In genomic region chr4:155109471-155109870, GRCm38 (mm10) we compare ENCODE assay signal across 28 mouse cellular contexts. TPM values are rescaled to one million over a fixed set of nuclear protein-coding genes. Genes with fewer than 3 reads are reported as not detected.
DNase-seq lines count a peak whose midpoint lies in the region; ATAC-seq and TF ChIP-seq lines count a peak whose summit lies in the region.
"Had no signal": no experiment of that assay in that cellular context is flagged by ENCODE, and none has a peak within 500 bp of the region (broad histone marks: within the 10 kb centered on the region; RNA-seq: fewer than 3 reads in every experiment).

No protein-coding gene starts in this region.

- H3K4me2 ChIP-seq in heart, embryonic 16.5 days (ENCODE audit: low read depth, low read length), result no peak overlapping the region
- no peak overlapping the region for H3K4me2 ChIP-seq in heart, embryonic 11.5 days
- no peak overlapping the region for H3K4me2 ChIP-seq in lung, embryonic 14.5 days
- H3K4me2 ChIP-seq in lung, postnatal 0 days (replicated peaks; ENCODE audit: low read depth, low read length), result no peak overlapping the region
- H3K4me2 ChIP-seq in limb, embryonic 13.5 days (replicated peaks), result peak overlapping the region; percentile 32
- no peak overlapping the region for H3K4me2 ChIP-seq in hindbrain, embryonic 11.5 days (replicated peaks; ENCODE audit: low read depth, low read length)
- no peak overlapping the region for H3K4me2 ChIP-seq in neural tube, embryonic 15.5 days
- H3K4me2 ChIP-seq: forebrain, embryonic 15.5 days; heart, embryonic 15.5 days; hindbrain, embryonic 14.5 days; liver, embryonic 15.5 days had no signal

- no peak for ATAC-seq in heart, embryonic 16.5 days (replicated peaks; ENCODE audit: extremely low read depth, insufficient read depth, low FRiP score)
- no peak for ATAC-seq in heart, embryonic 11.5 days (replicated peaks; ENCODE audit: insufficient number of reproducible peaks, low FRiP score, low TSS enrichment)
- ATAC-seq in lung, embryonic 14.5 days (ENCODE audit: insufficient read depth), result no peak
- ATAC-seq in lung, postnatal 0 days, result no peak
- no peak; the same call in 1 of the 2 replicates for ATAC-seq in limb, embryonic 13.5 days (ENCODE audit: low FRiP score, low read depth)
- no peak for ATAC-seq in hindbrain, embryonic 11.5 days (ENCODE audit: low FRiP score)
- no peak for ATAC-seq in neural tube, embryonic 15.5 days (ENCODE audit: low FRiP score)
- ATAC-seq: CD4-positive, CD25-positive, alpha-beta regulatory T cell, adult 4 months; forebrain, embryonic 15.5 days had no signal

- 60% methylated on average over 5 of the region's 5 CpGs for WGBS in heart, embryonic 16.5 days
- 78% methylated on average over 5 of the region's 5 CpGs for WGBS in heart, embryonic 11.5 days (ENCODE audit: insufficient replicate concordance)
- WGBS in lung, embryonic 14.5 days, result 41% methylated on average over 5 of the region's 5 CpGs
- WGBS in lung, postnatal 0 days, result 39% methylated on average over 5 of the region's 5 CpGs
- 28% methylated on average over 5 of the region's 5 CpGs for WGBS in limb, embryonic 13.5 days
- WGBS in hindbrain, embryonic 11.5 days, result 94% methylated on average over 5 of the region's 5 CpGs
- WGBS in neural tube, embryonic 15.5 days, result 66% methylated on average over 5 of the region's 5 CpGs

- no peaks in the 10 kb centered on the region for H3K9me3 ChIP-seq in heart, embryonic 16.5 days (replicated peaks; ENCODE audit: control insufficient read depth, low read length)
- H3K9me3 ChIP-seq in heart, embryonic 11.5 days (replicated peaks; ENCODE audit: control insufficient read depth, low read length), result no peaks in the 10 kb centered on the region
- H3K9me3 ChIP-seq in lung, embryonic 14.5 days (ENCODE audit: low read depth, low read length), result no peaks in the 10 kb centered on the region
- no peaks in the 10 kb centered on the region for H3K9me3 ChIP-seq in lung, postnatal 0 days (ENCODE audit: low read length)
- no peaks in the 10 kb centered on the region for H3K9me3 ChIP-seq in limb, embryonic 13.5 days
- no peaks in the 10 kb centered on the region for H3K9me3 ChIP-seq in hindbrain, embryonic 11.5 days (ENCODE audit: control insufficient read depth, low read length)
- no peaks in the 10 kb centered on the region for H3K9me3 ChIP-seq in neural tube, embryonic 15.5 days (replicated peaks)
- H3K9me3 ChIP-seq: forebrain, embryonic 15.5 days; heart, embryonic 15.5 days; liver, embryonic 15.5 days had no signal

- no peak for TF ChIP-seq EP300 in lung, postnatal 0 days (IDR thresholded peaks at IDR 0.05)

- no peaks in the 10 kb centered on the region for H3K27me3 ChIP-seq in heart, embryonic 16.5 days (ENCODE audit: control insufficient read depth, insufficient read depth, low read length)
- no peaks in the 10 kb centered on the region for H3K27me3 ChIP-seq in heart, embryonic 11.5 days (ENCODE audit: control insufficient read depth, insufficient read depth, low read length)
- no peaks in the 10 kb centered on the region for H3K27me3 ChIP-seq in lung, embryonic 14.5 days (ENCODE audit: insufficient read depth, low read length)
- H3K27me3 ChIP-seq in lung, postnatal 0 days (replicated peaks; ENCODE audit: insufficient read depth, low read length), result no peaks in the 10 kb centered on the region
- no peaks in the 10 kb centered on the region for H3K27me3 ChIP-seq in limb, embryonic 13.5 days
- no peaks in the 10 kb centered on the region for H3K27me3 ChIP-seq in hindbrain, embryonic 11.5 days (ENCODE audit: control insufficient read depth, insufficient read depth, low read length)
- no peaks in the 10 kb centered on the region for H3K27me3 ChIP-seq in neural tube, embryonic 15.5 days (replicated peaks)
- H3K27me3 ChIP-seq: forebrain, embryonic 15.5 days; heart, embryonic 15.5 days; liver, embryonic 15.5 days had no signal

- no peak overlapping the region for H3K9ac ChIP-seq in heart, embryonic 16.5 days (ENCODE audit: low read length)
- no peak overlapping the region; the same call in 1 of the 2 replicates for H3K9ac ChIP-seq in heart, embryonic 11.5 days (ENCODE audit: low read depth, low read length)
- H3K9ac ChIP-seq in lung, embryonic 14.5 days, result no peak overlapping the region
- no peak overlapping the region for H3K9ac ChIP-seq in lung, postnatal 0 days (replicated peaks; ENCODE audit: low read depth)
- peak overlapping the region; percentile 51 for H3K9ac ChIP-seq in limb, embryonic 13.5 days
- H3K9ac ChIP-seq in hindbrain, embryonic 11.5 days (ENCODE audit: low read depth, low read length), result no peak overlapping the region
- H3K9ac ChIP-seq in neural tube, embryonic 15.5 days (replicated peaks), result no peak overlapping the region
- H3K9ac ChIP-seq: forebrain, embryonic 15.5 days; heart, embryonic 15.5 days; hindbrain, embryonic 14.5 days; liver, embryonic 15.5 days had no signal

- no peaks in the 10 kb centered on the region for H3K36me3 ChIP-seq in heart, embryonic 16.5 days (ENCODE audit: control insufficient read depth, insufficient read depth)
- no peaks in the 10 kb centered on the region for H3K36me3 ChIP-seq in heart, embryonic 11.5 days (ENCODE audit: control insufficient read depth, insufficient read depth, low read length)
- no peaks in the 10 kb centered on the region for H3K36me3 ChIP-seq in lung, embryonic 14.5 days (ENCODE audit: insufficient read depth)
- H3K36me3 ChIP-seq in lung, postnatal 0 days (ENCODE audit: insufficient read depth, low read length), result no peaks in the 10 kb centered on the region
- H3K36me3 ChIP-seq in limb, embryonic 13.5 days, result no peaks in the 10 kb centered on the region
- no peaks in the 10 kb centered on the region for H3K36me3 ChIP-seq in hindbrain, embryonic 11.5 days (ENCODE audit: control insufficient read depth, insufficient read depth, low read length)
- no peaks in the 10 kb centered on the region for H3K36me3 ChIP-seq in neural tube, embryonic 15.5 days
- H3K36me3 ChIP-seq: forebrain, embryonic 15.5 days; heart, embryonic 15.5 days; liver, embryonic 15.5 days had no signal

- H3K27ac ChIP-seq in heart, embryonic 16.5 days (ENCODE audit: low read length), result 0 out of 2 replicates have a peak overlapping the region, but pooled peaks have one; percentile 8
- no peak overlapping the region for H3K27ac ChIP-seq in heart, embryonic 11.5 days (ENCODE audit: low read depth, low read length)
- H3K27ac ChIP-seq in lung, embryonic 14.5 days (ENCODE audit: low read depth), result peak overlapping the region; percentile 54; the same call in 1 of the 2 replicates
- no peak overlapping the region for H3K27ac ChIP-seq in lung, postnatal 0 days (ENCODE audit: low read length)
- peak overlapping the region; percentile 51 for H3K27ac ChIP-seq in embryonic fibroblast, embryonic 13.5 days (ENCODE audit: insufficient read depth, low read length)
- H3K27ac ChIP-seq in limb, embryonic 13.5 days, result peak overlapping the region; percentile 74
- H3K27ac ChIP-seq in hindbrain, embryonic 11.5 days (ENCODE audit: low read depth, low read length), result no peak overlapping the region
- no peak overlapping the region for H3K27ac ChIP-seq in neural tube, embryonic 15.5 days (replicated peaks)
- H3K27ac ChIP-seq: forebrain, embryonic 15.5 days; heart, adult 2 months; heart, embryonic 15.5 days; hindbrain, embryonic 14.5 days; layer of hippocampus, adult 2 months; left cerebral cortex, adult 2 months; liver, embryonic 15.5 days; macrophage had no signal

- no peak for TF ChIP-seq CTCF in lung, embryonic 14.5 days (IDR thresholded peaks at IDR 0.05; ENCODE audit: low read depth)
- TF ChIP-seq CTCF in lung, postnatal 0 days (IDR thresholded peaks at IDR 0.05), result no peak
- no peak for TF ChIP-seq CTCF in embryonic fibroblast, embryonic 13.5 days (IDR thresholded peaks at IDR 0.05; ENCODE audit: borderline replicate concordance, insufficient read depth, low read length)

- peaks cover 10% of the 10 kb centered on the region for H3K4me1 ChIP-seq in heart, embryonic 16.5 days (ENCODE audit: control insufficient read depth, insufficient read depth, low read length)
- H3K4me1 ChIP-seq in heart, embryonic 11.5 days (ENCODE audit: control insufficient read depth, insufficient read depth, low read length), result no peaks in the 10 kb centered on the region
- H3K4me1 ChIP-seq in lung, embryonic 14.5 days (ENCODE audit: insufficient read depth), result no peaks in the 10 kb centered on the region
- H3K4me1 ChIP-seq in lung, postnatal 0 days (ENCODE audit: insufficient read depth, low read depth, low read length), result no peaks in the 10 kb centered on the region
- H3K4me1 ChIP-seq in embryonic fibroblast, embryonic 13.5 days (ENCODE audit: control insufficient read depth, insufficient read depth, low read length), result peaks cover 12% of the 10 kb centered on the region
- H3K4me1 ChIP-seq in limb, embryonic 13.5 days, result peaks cover 40% of the 10 kb centered on the region
- no peaks in the 10 kb centered on the region for H3K4me1 ChIP-seq in hindbrain, embryonic 11.5 days (replicated peaks; ENCODE audit: control insufficient read depth, insufficient read depth, low read length)
- peaks cover 3% of the 10 kb centered on the region; the same call in 1 of the 2 replicates for H3K4me1 ChIP-seq in neural tube, embryonic 15.5 days
- H3K4me1 ChIP-seq: forebrain, embryonic 15.5 days had no signal

- no peak overlapping the region for H3K4me3 ChIP-seq in heart, embryonic 16.5 days (ENCODE audit: low read length)
- H3K4me3 ChIP-seq in heart, embryonic 11.5 days (ENCODE audit: low read depth, low read length), result no peak overlapping the region
- H3K4me3 ChIP-seq in lung, embryonic 14.5 days (ENCODE audit: low read depth, low read length), result no peak overlapping the region
- no peak overlapping the region for H3K4me3 ChIP-seq in lung, postnatal 0 days (ENCODE audit: low read depth, low read length)
- H3K4me3 ChIP-seq in embryonic fibroblast, embryonic 13.5 days (ENCODE audit: insufficient read depth, low read length), result no peak overlapping the region
- H3K4me3 ChIP-seq in limb, embryonic 13.5 days, result no peak overlapping the region
- no peak overlapping the region for H3K4me3 ChIP-seq in hindbrain, embryonic 11.5 days (ENCODE audit: low read depth, low read length)
- no peak overlapping the region for H3K4me3 ChIP-seq in neural tube, embryonic 15.5 days (replicated peaks)
- H3K4me3 ChIP-seq: forebrain, embryonic 15.5 days; heart, adult 2 months; heart, embryonic 15.5 days; layer of hippocampus, adult 2 months; left cerebral cortex, adult 2 months; liver, embryonic 15.5 days had no signal

- no peak for DNase-seq in lung, embryonic 14.5 days
- no peak for DNase-seq in lung, postnatal 0 days (ENCODE audit: low spot score)
- no peak for DNase-seq in hindbrain, embryonic 11.5 days (ENCODE audit: low spot score)
- DNase-seq: adrenal gland, adult 2 months; adrenal gland, postnatal 36 days; cerebellum, adult 18-20 months; cerebellum, postnatal 14 days; heart, adult 2 months; heart, postnatal 36 days; kidney, adult 2 months; kidney, postnatal 36 days; lung, postnatal 10 days; midbrain, embryonic 14.5 days; right cerebral cortex, adult 18-20 months; spleen, adult 18-20 months had no signal

- no peak for TF ChIP-seq POLR2A in embryonic fibroblast, embryonic 13.5 days (IDR thresholded peaks at IDR 0.05; ENCODE audit: low read depth, low read length)

RNA-seq across cellular contexts. Expression of gene Morn1, which starts 23.1 kb away (rescaled TPM):
- 1.8 and 3.0 TPM in 2 replicates for polyA plus RNA-seq in heart, embryonic 16.5 days (2015; fragmentation: Nextera tagmentation; extraction: Ambion mirVana)
- 2.5 and 2.9 TPM in 2 replicates for polyA plus RNA-seq in heart, embryonic 11.5 days (2014; fragmentation: Nextera tagmentation; extraction: Ambion mirVana)
- polyA plus RNA-seq in lung, embryonic 14.5 days (2014; fragmentation: Nextera tagmentation; extraction: Ambion mirVana), result 5.2 TPM in 2 replicates
- 6.2 and 9.4 TPM in 2 replicates for polyA plus RNA-seq in lung, postnatal 0 days (2015; fragmentation: Nextera tagmentation; extraction: Ambion mirVana)
- polyA plus RNA-seq in embryonic fibroblast, embryonic 13.5 days (2011; ENCODE audit: insufficient read length, low read depth, missing spikeins), result 3.9 and 5.0 TPM in 2 replicates
- 4.9 and 7.5 TPM in 2 replicates for polyA plus RNA-seq in limb, embryonic 13.5 days (2015; fragmentation: Nextera tagmentation; extraction: Ambion mirVana)
- 3.3 and 4.2 TPM in 2 replicates for polyA plus RNA-seq in hindbrain, embryonic 11.5 days (2014; fragmentation: Nextera tagmentation; extraction: Ambion mirVana)
- 6.4 and 6.7 TPM in 2 replicates for polyA plus RNA-seq in neural tube, embryonic 15.5 days (2015; fragmentation: Nextera tagmentation; extraction: Ambion mirVana)

RNA-seq across cellular contexts. Expression of gene Rer1, which starts 23.3 kb away (rescaled TPM):
- 116 and 138 TPM in 2 replicates for polyA plus RNA-seq in heart, embryonic 16.5 days (2015; fragmentation: Nextera tagmentation; extraction: Ambion mirVana)
- polyA plus RNA-seq in heart, embryonic 11.5 days (2014; fragmentation: Nextera tagmentation; extraction: Ambion mirVana), result 148 TPM in 2 replicates
- polyA plus RNA-seq in lung, embryonic 14.5 days (2014; fragmentation: Nextera tagmentation; extraction: Ambion mirVana), result 160 and 177 TPM in 2 replicates
- 156 and 157 TPM in 2 replicates for polyA plus RNA-seq in lung, postnatal 0 days (2015; fragmentation: Nextera tagmentation; extraction: Ambion mirVana)
- polyA plus RNA-seq in embryonic fibroblast, embryonic 13.5 days (2011; ENCODE audit: insufficient read length, low read depth, missing spikeins), result 148 and 162 TPM in 2 replicates
- 147 and 149 TPM in 2 replicates for polyA plus RNA-seq in limb, embryonic 13.5 days (2015; fragmentation: Nextera tagmentation; extraction: Ambion mirVana)
- 156 and 166 TPM in 2 replicates for polyA plus RNA-seq in hindbrain, embryonic 11.5 days (2014; fragmentation: Nextera tagmentation; extraction: Ambion mirVana)
- 130 and 139 TPM in 2 replicates for polyA plus RNA-seq in neural tube, embryonic 15.5 days (2015; fragmentation: Nextera tagmentation; extraction: Ambion mirVana)

RNA-seq across cellular contexts. Expression of gene Pex10, which starts 42.7 kb away (rescaled TPM):
- polyA plus RNA-seq in heart, embryonic 16.5 days (2015; fragmentation: Nextera tagmentation; extraction: Ambion mirVana), result 17.3 and 18.0 TPM in 2 replicates
- 4.1 and 9.9 TPM in 2 replicates for polyA plus RNA-seq in heart, embryonic 11.5 days (2014; fragmentation: Nextera tagmentation; extraction: Ambion mirVana)
- 7.0 and 9.4 TPM in 2 replicates for polyA plus RNA-seq in lung, embryonic 14.5 days (2014; fragmentation: Nextera tagmentation; extraction: Ambion mirVana)
- polyA plus RNA-seq in lung, postnatal 0 days (2015; fragmentation: Nextera tagmentation; extraction: Ambion mirVana), result 17.5 and 19.4 TPM in 2 replicates
- 5.1 and 6.3 TPM in 2 replicates for polyA plus RNA-seq in embryonic fibroblast, embryonic 13.5 days (2011; ENCODE audit: insufficient read length, low read depth, missing spikeins)
- 22.3 and 22.6 TPM in 2 replicates for polyA plus RNA-seq in limb, embryonic 13.5 days (2015; fragmentation: Nextera tagmentation; extraction: Ambion mirVana)
- polyA plus RNA-seq in hindbrain, embryonic 11.5 days (2014; fragmentation: Nextera tagmentation; extraction: Ambion mirVana), result 5.6 and 7.8 TPM in 2 replicates
- 22.3 and 23.5 TPM in 2 replicates for polyA plus RNA-seq in neural tube, embryonic 15.5 days (2015; fragmentation: Nextera tagmentation; extraction: Ambion mirVana)

RNA-seq across cellular contexts. Expression of gene Plch2, which starts 52.9 kb away (rescaled TPM):
- 1.0 and 1.4 TPM in 2 replicates for polyA plus RNA-seq in heart, embryonic 16.5 days (2015; fragmentation: Nextera tagmentation; extraction: Ambion mirVana)
- 0.13 and 0.30 TPM in 2 replicates for polyA plus RNA-seq in heart, embryonic 11.5 days (2014; fragmentation: Nextera tagmentation; extraction: Ambion mirVana)
- polyA plus RNA-seq in lung, embryonic 14.5 days (2014; fragmentation: Nextera tagmentation; extraction: Ambion mirVana), result 5.2 and 6.7 TPM in 2 replicates
- polyA plus RNA-seq in lung, postnatal 0 days (2015; fragmentation: Nextera tagmentation; extraction: Ambion mirVana), result 4.6 and 5.5 TPM in 2 replicates
- polyA plus RNA-seq in embryonic fibroblast, embryonic 13.5 days (2011; ENCODE audit: insufficient read length, low read depth, missing spikeins), result 0.12 and 0.23 TPM in 2 replicates
- polyA plus RNA-seq in limb, embryonic 13.5 days (2015; fragmentation: Nextera tagmentation; extraction: Ambion mirVana), result 3.6 and 4.1 TPM in 2 replicates
- 1.5 and 2.1 TPM in 2 replicates for polyA plus RNA-seq in hindbrain, embryonic 11.5 days (2014; fragmentation: Nextera tagmentation; extraction: Ambion mirVana)
- 16.0 and 18.7 TPM in 2 replicates for polyA plus RNA-seq in neural tube, embryonic 15.5 days (2015; fragmentation: Nextera tagmentation; extraction: Ambion mirVana)
- polyA plus RNA-seq: CD4-positive, CD25-positive, alpha-beta regulatory T cell, adult 4 months; liver, embryonic 15.5 days; macrophage had no signal

Comparison
In these comparisons a context has a peak if more than half of its experiments do, and no peak if none do; other contexts are left out.
1. H3K27ac ChIP-seq: peak in heart, embryonic 16.5 days (single experiment), lung, embryonic 14.5 days (single experiment), embryonic fibroblast, embryonic 13.5 days (single experiment) and limb, embryonic 13.5 days (single experiment); none in heart, embryonic 11.5 days (single experiment), lung, postnatal 0 days (single experiment), hindbrain, embryonic 11.5 days (single experiment) and neural tube, embryonic 15.5 days (single experiment).